Mouse (Mus musculus): ENCODE results near the gene Galnt6. TPM values are rescaled to one million over a fixed set of nuclear protein-coding genes. Genes with fewer than 3 reads are reported as not detected.

The Galnt6 gene
- polyA plus RNA-seq, 1 experiment from 2014 or later = 0.87 TPM

DNA sequence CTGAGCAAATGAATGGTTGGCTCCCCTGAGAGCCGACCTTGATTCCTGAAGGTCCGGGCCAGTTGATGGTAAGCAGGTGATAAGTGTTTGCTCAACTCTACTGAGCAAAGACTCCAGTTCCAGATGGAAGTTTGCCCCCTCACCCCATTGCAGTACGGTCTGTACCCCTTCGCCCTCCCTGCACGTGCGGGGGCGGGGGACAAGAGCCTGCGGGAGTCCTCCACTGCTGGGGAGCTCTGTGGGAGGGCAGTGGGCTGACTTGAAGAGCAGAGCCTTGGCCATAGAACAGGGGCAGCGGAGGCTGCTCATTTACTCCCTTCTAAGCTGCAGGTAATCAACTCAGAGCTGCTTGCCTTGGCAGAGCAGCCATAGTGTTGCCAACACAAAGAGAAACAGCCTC lies 37.6 kb upstream of the Galnt6 start:
- ATAC-seq (ENCODE audit: low FRiP score, low TSS enrichment) = no peak
- Histone ChIP-seq H3K9me3 (ENCODE audit: low read length) (no peaks in the 10 kb centered on the region), H3K36me3 (ENCODE audit: insufficient read depth, low read length) (no peaks in the 10 kb centered on the region), H3K9ac (replicated peaks; ENCODE audit: low read length) (no peak overlapping the region), H3K4me3 (ENCODE audit: low read length) (no peak overlapping the region), H3K27ac (ENCODE audit: low read length) (no peak overlapping the region), H3K4me2 (replicated peaks; ENCODE audit: low read depth, low read length) (no peak overlapping the region), H3K4me1 (ENCODE audit: insufficient read depth, low read length) (peaks cover 10% of the 10 kb centered on the region), H3K27me3 (ENCODE audit: insufficient read depth, low read length) (no peaks in the 10 kb centered on the region)
- WGBS = 67% methylated on average over 9 of the region's 9 CpGs

GRCm38 (mm10) chr15:100764163-100764951 lies 35.2 kb upstream of the Galnt6 start:
- Histone ChIP-seq H3K4me3 (ENCODE audit: low read length) (no peak overlapping the region), H3K27me3 (ENCODE audit: insufficient read depth, low read length) (no peaks in the 10 kb centered on the region), H3K9ac (replicated peaks; ENCODE audit: low read length) (no peak overlapping the region), H3K27ac (ENCODE audit: low read length) (no peak overlapping the region), H3K4me2 (replicated peaks; ENCODE audit: low read depth, low read length) (no peak overlapping the region), H3K36me3 (ENCODE audit: insufficient read depth, low read length) (no peaks in the 10 kb centered on the region), H3K9me3 (ENCODE audit: low read length) (no peaks in the 10 kb centered on the region), H3K4me1 (ENCODE audit: insufficient read depth, low read length) (peaks cover 17% of the 10 kb centered on the region)
- 79% methylated on average over 16 of the region's 16 CpGs for WGBS
- ATAC-seq (ENCODE audit: low FRiP score, low TSS enrichment) = no peak

DNA sequence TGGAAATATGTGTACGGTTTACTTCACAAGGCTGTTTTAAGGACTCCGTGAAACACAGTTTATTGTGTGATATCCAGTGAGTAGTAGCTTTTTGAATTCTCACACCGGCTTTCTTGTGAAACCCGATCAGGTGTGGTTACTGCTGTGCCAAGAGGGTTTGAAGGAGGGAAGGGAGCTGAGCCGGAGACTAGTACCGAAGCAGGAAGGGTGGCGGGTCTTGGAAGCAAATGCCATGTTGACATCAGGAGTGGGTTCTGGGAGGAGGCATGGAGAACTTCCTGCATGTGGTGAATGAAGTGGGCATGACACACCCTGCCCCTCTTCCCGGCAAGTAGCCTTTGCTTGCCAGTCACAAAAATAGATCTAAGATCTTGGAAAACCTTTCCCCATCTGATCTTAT lies 33.5 kb upstream of the Galnt6 start:
- 28% methylated on average over 8 of the region's 8 CpGs for WGBS
- Histone ChIP-seq H3K4me1 (ENCODE audit: insufficient read depth, low read length) (peaks cover 20% of the 10 kb centered on the region), H3K9me3 (ENCODE audit: low read length) (no peaks in the 10 kb centered on the region), H3K4me3 (ENCODE audit: low read length) (peak overlapping the region; percentile 61), H3K27ac (ENCODE audit: low read length) (peak overlapping the region; percentile 85), H3K4me2 (replicated peaks; ENCODE audit: low read depth, low read length) (peak overlapping the region; percentile 89), H3K36me3 (ENCODE audit: insufficient read depth, low read length) (no peaks in the 10 kb centered on the region), H3K27me3 (ENCODE audit: insufficient read depth, low read length) (no peaks in the 10 kb centered on the region), H3K9ac (replicated peaks; ENCODE audit: low read length) (peak overlapping the region; percentile 72)
- no peak for ATAC-seq (ENCODE audit: low FRiP score, low TSS enrichment)

DNA sequence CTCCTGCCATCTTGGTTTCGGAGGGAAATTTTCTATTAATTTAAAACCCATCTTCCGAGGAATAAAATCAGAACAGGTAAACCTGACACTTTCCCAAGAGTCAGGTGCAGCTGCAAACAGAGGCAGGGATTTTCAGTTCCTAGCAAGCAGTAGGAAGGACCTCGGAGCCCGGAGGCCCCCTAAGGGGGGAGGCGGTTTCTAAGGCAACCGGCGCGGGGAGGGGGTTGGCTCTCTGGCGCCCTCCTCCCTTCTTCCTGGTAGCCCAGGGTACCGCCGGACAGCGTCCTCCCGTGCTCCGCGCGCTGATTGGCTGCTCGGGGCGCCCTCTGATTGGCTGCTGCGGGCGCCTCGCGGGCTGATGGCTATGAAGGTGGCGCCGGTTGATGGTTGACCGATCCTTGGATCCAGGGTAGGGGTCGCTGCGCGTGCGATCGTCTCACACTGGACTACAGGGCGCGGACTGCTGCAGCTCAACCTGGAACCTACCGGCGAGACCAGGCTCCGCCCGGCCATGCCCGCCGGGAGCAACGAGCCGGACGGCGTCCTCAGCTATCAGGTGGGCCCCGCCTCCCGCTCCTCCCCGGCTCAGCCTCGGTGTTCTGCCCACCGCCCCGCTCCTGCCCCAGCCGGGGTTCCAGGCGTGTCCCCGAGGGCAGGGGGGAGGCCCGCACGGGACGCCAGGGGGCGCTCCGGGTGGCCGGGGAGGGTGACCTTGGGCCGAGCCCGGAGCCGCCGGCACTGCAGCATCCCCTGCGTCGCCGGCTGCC lies 32.4 kb upstream of the Galnt6 start, which contains the start of gene Slc4a8:
Gene Slc4a8, plus strand, starts transcription at position 329 of the 767 bp plus-strand sequence.
- under 1% methylated on average over 53 of the region's 64 CpGs for WGBS
- Histone ChIP-seq H3K4me2 (replicated peaks; ENCODE audit: low read depth, low read length) (peak within 1 kb of the TSS; percentile 89), H3K4me1 (ENCODE audit: insufficient read depth, low read length) (peaks cover 22% of the 10 kb centered on the region), H3K36me3 (ENCODE audit: insufficient read depth, low read length) (no peaks in the 10 kb centered on the region), H3K4me3 (ENCODE audit: low read length) (peak within 1 kb of the TSS; percentile 61), H3K27me3 (ENCODE audit: insufficient read depth, low read length) (no peaks in the 10 kb centered on the region), H3K27ac (ENCODE audit: low read length) (peak within 1 kb of the TSS; percentile 85), H3K9me3 (ENCODE audit: low read length) (no peaks in the 10 kb centered on the region), H3K9ac (replicated peaks; ENCODE audit: low read length) (peak within 1 kb of the TSS; percentile 72)
- peak; percentile 95 for ATAC-seq (ENCODE audit: low FRiP score, low TSS enrichment)

DNA sequence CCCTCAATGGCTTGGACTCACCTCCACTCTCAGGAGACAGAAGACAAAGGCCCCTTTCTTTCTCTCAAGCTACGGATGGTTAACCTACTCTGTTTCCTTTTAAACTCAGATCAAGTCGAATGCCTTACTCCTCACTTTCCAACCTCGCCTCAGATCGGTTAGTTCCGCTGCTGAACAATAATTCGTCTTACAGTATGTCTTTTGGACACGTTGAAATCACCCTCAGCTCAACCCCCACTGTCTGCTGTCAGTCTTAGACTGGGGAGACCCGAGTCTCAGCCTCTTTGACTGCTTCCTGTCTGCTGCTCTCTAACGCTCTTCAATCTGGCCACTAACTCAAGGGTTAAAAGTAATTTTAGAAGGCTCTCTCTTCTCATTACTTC lies 31.9 kb upstream of the Galnt6 start:
- Histone ChIP-seq H3K9ac (replicated peaks; ENCODE audit: low read length) (peak overlapping the region; percentile 18; the same call in 1 of the 2 replicates), H3K9me3 (ENCODE audit: low read length) (no peaks in the 10 kb centered on the region), H3K4me1 (ENCODE audit: insufficient read depth, low read length) (peaks cover 22% of the 10 kb centered on the region), H3K36me3 (ENCODE audit: insufficient read depth, low read length) (no peaks in the 10 kb centered on the region), H3K27me3 (ENCODE audit: insufficient read depth, low read length) (no peaks in the 10 kb centered on the region), H3K27ac (ENCODE audit: low read length) (peak overlapping the region; percentile 56), H3K4me2 (replicated peaks; ENCODE audit: low read depth, low read length) (peak overlapping the region; percentile 89), H3K4me3 (ENCODE audit: low read length) (peak overlapping the region; percentile 61)
- WGBS = 10% methylated on average over 9 of the region's 9 CpGs
- ATAC-seq (ENCODE audit: low FRiP score, low TSS enrichment) = no peak

DNA sequence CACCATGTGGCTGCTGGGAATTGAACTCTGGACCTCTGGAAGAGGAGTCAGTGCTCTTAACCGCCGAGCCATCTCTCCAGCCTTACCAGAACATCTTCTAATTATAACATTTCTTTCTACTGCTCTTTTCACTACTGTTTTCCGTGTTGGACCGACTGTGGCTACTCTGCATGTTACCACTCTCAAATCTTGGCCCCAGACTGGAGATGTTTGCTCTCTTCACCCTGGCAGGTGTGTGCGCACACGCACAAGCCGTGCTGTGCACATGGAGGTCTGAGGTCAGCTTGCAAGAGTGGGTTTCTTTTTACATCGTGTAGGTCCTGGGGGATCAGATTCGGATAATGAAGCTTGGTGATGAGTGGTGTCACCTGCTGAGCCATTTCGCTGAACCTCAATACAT lies 30.1 kb upstream of the Galnt6 start:
- H3K4me2 ChIP-seq (replicated peaks; ENCODE audit: low read depth, low read length) = no peak overlapping the region
- H3K9me3 ChIP-seq (ENCODE audit: low read length) = no peaks in the 10 kb centered on the region
- H3K36me3 ChIP-seq (ENCODE audit: insufficient read depth, low read length) = no peaks in the 10 kb centered on the region
- peaks cover 31% of the 10 kb centered on the region for H3K4me1 ChIP-seq (ENCODE audit: insufficient read depth, low read length)
- H3K27ac ChIP-seq (ENCODE audit: low read length) = no peak overlapping the region
- WGBS = 83% methylated on average over 10 of the region's 10 CpGs
- no peaks in the 10 kb centered on the region for H3K27me3 ChIP-seq (ENCODE audit: insufficient read depth, low read length)
- no peak overlapping the region for H3K9ac ChIP-seq (replicated peaks; ENCODE audit: low read length)
- no peak for ATAC-seq (ENCODE audit: low FRiP score, low TSS enrichment)
- H3K4me3 ChIP-seq (ENCODE audit: low read length) = no peak overlapping the region

GRCm38 (mm10) chr15:100757527-100757978 lies 28.4 kb upstream of the Galnt6 start:
- Histone ChIP-seq H3K9me3 (ENCODE audit: low read length) (no peaks in the 10 kb centered on the region), H3K9ac (replicated peaks; ENCODE audit: low read length) (0 out of 2 replicates have a peak overlapping the region, but pooled peaks have one; percentile 32), H3K36me3 (ENCODE audit: insufficient read depth, low read length) (no peaks in the 10 kb centered on the region), H3K27me3 (ENCODE audit: insufficient read depth, low read length) (no peaks in the 10 kb centered on the region), H3K4me1 (ENCODE audit: insufficient read depth, low read length) (peaks cover 28% of the 10 kb centered on the region), H3K27ac (ENCODE audit: low read length) (no peak overlapping the region), H3K4me3 (ENCODE audit: low read length) (no peak overlapping the region), H3K4me2 (replicated peaks; ENCODE audit: low read depth, low read length) (0 out of 2 replicates have a peak overlapping the region, but pooled peaks have one; percentile 9)
- ATAC-seq (ENCODE audit: low FRiP score, low TSS enrichment) = peak; percentile 7; the same call in 1 of the 2 replicates
- whole genome bisulfite sequencing = 2% methylated on average over 7 of the region's 7 CpGs

- no peak for ATAC-seq (ENCODE audit: low FRiP score, low TSS enrichment)
- no peak overlapping the region for H3K27ac ChIP-seq (ENCODE audit: low read length)
- no peak overlapping the region for H3K4me2 ChIP-seq (replicated peaks; ENCODE audit: low read depth, low read length)
- 50% methylated on average over 3 of the region's 3 CpGs for WGBS
- H3K27me3 ChIP-seq (ENCODE audit: insufficient read depth, low read length) = no peaks in the 10 kb centered on the region
- H3K9me3 ChIP-seq (ENCODE audit: low read length) = no peaks in the 10 kb centered on the region
- no peak overlapping the region for H3K9ac ChIP-seq (replicated peaks; ENCODE audit: low read length)
- H3K4me3 ChIP-seq (ENCODE audit: low read length) = no peak overlapping the region
- H3K4me1 ChIP-seq (ENCODE audit: insufficient read depth, low read length) = peaks cover 19% of the 10 kb centered on the region
- H3K36me3 ChIP-seq (ENCODE audit: insufficient read depth, low read length) = no peaks in the 10 kb centered on the region
Observed at GRCm38 (mm10) chr15:100755881-100756624, 26.9 kb upstream of the Galnt6 start.

GRCm38 (mm10) chr15:100755498-100755859 lies 26.3 kb upstream of the Galnt6 start:
- H3K36me3 ChIP-seq (ENCODE audit: insufficient read depth, low read length) = no peaks in the 10 kb centered on the region
- H3K4me2 ChIP-seq (replicated peaks; ENCODE audit: low read depth, low read length) = peak overlapping the region; percentile 46
- H3K4me3 ChIP-seq (ENCODE audit: low read length) = no peak overlapping the region; the same call in 1 of the 2 replicates
- H3K9ac ChIP-seq (replicated peaks; ENCODE audit: low read length) = peak overlapping the region; percentile 46
- H3K27me3 ChIP-seq (ENCODE audit: insufficient read depth, low read length) = no peaks in the 10 kb centered on the region
- no peaks in the 10 kb centered on the region for H3K9me3 ChIP-seq (ENCODE audit: low read length)
- peak overlapping the region; percentile 43; the same call in 1 of the 2 replicates for H3K27ac ChIP-seq (ENCODE audit: low read length)
- no peak for ATAC-seq (ENCODE audit: low FRiP score, low TSS enrichment)
- 19% methylated on average over 6 of the region's 8 CpGs for WGBS
- H3K4me1 ChIP-seq (ENCODE audit: insufficient read depth, low read length) = peaks cover 15% of the 10 kb centered on the region
